Mouse (Mus musculus): ENCODE results near the gene Tbc1d2b. TPM values are rescaled to one million over a fixed set of nuclear protein-coding genes. Genes with fewer than 3 reads are reported as not detected.

The Tbc1d2b gene
- total RNA-seq, 2 experiments from 2014 or later = 37.4 to 68.7 TPM

GRCm38 (mm10) chr9:90266926-90267325 is 3.7 kb downstream of the Tbc1d2b start:
- no peak for ATAC-seq (replicated peaks; ENCODE audit: low FRiP score, poor library complexity, severe bottlenecking)

GRCm38 (mm10) chr9:90266059-90266458 is 4.5 kb downstream of the Tbc1d2b start:
- ATAC-seq (replicated peaks; ENCODE audit: low FRiP score, poor library complexity, severe bottlenecking) = no peak

GRCm38 (mm10) chr9:90265322-90266039 is 5.1 kb downstream of the Tbc1d2b start:
- no peak for ATAC-seq (replicated peaks; ENCODE audit: low FRiP score, poor library complexity, severe bottlenecking)

GRCm38 (mm10) chr9:90263340-90263679 is 7.3 kb downstream of the Tbc1d2b start:
- no peak for ATAC-seq (replicated peaks; ENCODE audit: low FRiP score, poor library complexity, severe bottlenecking)

GRCm38 (mm10) chr9:90262591-90263339 is 7.8 kb downstream of the Tbc1d2b start:
- ATAC-seq (replicated peaks; ENCODE audit: low FRiP score, poor library complexity, severe bottlenecking) = no peak

GRCm38 (mm10) chr9:90262063-90262462 is 8.5 kb downstream of the Tbc1d2b start:
- peak; percentile 61 for ATAC-seq (replicated peaks; ENCODE audit: low FRiP score, poor library complexity, severe bottlenecking)

GRCm38 (mm10) chr9:90260600-90261375 is 9.8 kb downstream of the Tbc1d2b start:
- peak; percentile 64 for ATAC-seq (replicated peaks; ENCODE audit: low FRiP score, poor library complexity, severe bottlenecking)

- no peak for ATAC-seq (replicated peaks; ENCODE audit: low FRiP score, poor library complexity, severe bottlenecking)
These were observed 10.5 kb downstream of the Tbc1d2b start for GRCm38 (mm10) chr9:90260079-90260478.

GRCm38 (mm10) chr9:90259400-90259950 is 11.1 kb downstream of the Tbc1d2b start:
- ATAC-seq (replicated peaks; ENCODE audit: low FRiP score, poor library complexity, severe bottlenecking) = no peak

- ATAC-seq (replicated peaks; ENCODE audit: low FRiP score, poor library complexity, severe bottlenecking) = peak; percentile 53; the same call in 1 of the 2 replicates
These were observed 12.7 kb downstream of the Tbc1d2b start for GRCm38 (mm10) chr9:90257754-90258531.

- no peak for ATAC-seq (replicated peaks; ENCODE audit: low FRiP score, poor library complexity, severe bottlenecking)
These were observed 13.4 kb downstream of the Tbc1d2b start for GRCm38 (mm10) chr9:90257220-90257619.

GRCm38 (mm10) chr9:90255844-90256405 is 14.7 kb downstream of the Tbc1d2b start:
- no peak for ATAC-seq (replicated peaks; ENCODE audit: low FRiP score, poor library complexity, severe bottlenecking)

- ATAC-seq (replicated peaks; ENCODE audit: low FRiP score, poor library complexity, severe bottlenecking) = no peak
These were observed 17.4 kb downstream of the Tbc1d2b start for GRCm38 (mm10) chr9:90253181-90253580.

GRCm38 (mm10) chr9:90250964-90251750 is 19.4 kb downstream of the Tbc1d2b start:
- peak; percentile 53 for ATAC-seq (replicated peaks; ENCODE audit: low FRiP score, poor library complexity, severe bottlenecking)

- ATAC-seq (replicated peaks; ENCODE audit: low FRiP score, poor library complexity, severe bottlenecking) = peak; percentile 84
These were observed 20.3 kb downstream of the Tbc1d2b start for GRCm38 (mm10) chr9:90250141-90250775.

- no peak for ATAC-seq (replicated peaks; ENCODE audit: low FRiP score, poor library complexity, severe bottlenecking)
These were observed 21.6 kb downstream of the Tbc1d2b start for GRCm38 (mm10) chr9:90249036-90249435.

GRCm38 (mm10) chr9:90248326-90248725 is 22.3 kb downstream of the Tbc1d2b start:
- no peak for ATAC-seq (replicated peaks; ENCODE audit: low FRiP score, poor library complexity, severe bottlenecking)

- ATAC-seq (replicated peaks; ENCODE audit: low FRiP score, poor library complexity, severe bottlenecking) = no peak
These were observed 23.3 kb downstream of the Tbc1d2b start for GRCm38 (mm10) chr9:90247316-90247715.

All from erythroid progenitor cell, adult 5-6 weeks (primary cell).